Mouse (Mus musculus): Measurements from ENCODE around the gene Samd4b. TPM values are rescaled to one million over a fixed set of nuclear protein-coding genes. Genes with fewer than 3 reads are reported as not detected.

Samd4b gene
- polyA plus RNA-seq, 1 experiment from 2014 or later = 40.7 TPM

DNA sequence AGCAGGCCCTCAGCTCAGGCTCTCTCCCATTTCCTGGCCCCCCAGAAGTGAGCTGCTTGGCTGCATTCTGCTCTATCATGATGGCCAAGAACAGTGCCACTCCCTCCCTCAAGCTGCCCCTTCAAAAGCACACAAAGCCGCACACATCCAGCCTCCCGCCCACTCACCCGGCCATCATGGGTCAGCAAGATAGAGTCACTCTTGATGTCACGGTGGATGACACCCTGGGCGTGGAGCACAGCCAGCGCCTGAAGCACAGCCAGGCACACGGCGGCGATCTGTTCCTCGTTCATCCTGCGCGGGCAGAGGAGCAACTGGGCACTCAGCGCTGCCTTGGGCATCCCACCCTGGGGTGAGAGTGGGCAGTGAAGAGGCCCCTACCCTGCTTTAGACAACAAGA, 35.6 kb downstream of the Samd4b start:
- 96% methylated on average over 13 of the region's 13 CpGs for WGBS
- no peak for DNase-seq (ENCODE audit: low spot score)
- no peak overlapping the region for H3K27ac ChIP-seq (ENCODE audit: low read depth, low read length)
- no peak overlapping the region for H3K4me2 ChIP-seq (ENCODE audit: low read depth, low read length, severe bottlenecking)
- H3K9me3 ChIP-seq (ENCODE audit: control insufficient read depth, low read length) = no peaks in the 10 kb centered on the region
- peaks cover 7% of the 10 kb centered on the region; the same call in 1 of the 2 replicates for H3K36me3 ChIP-seq (ENCODE audit: control insufficient read depth, insufficient read depth, low read length)
- ATAC-seq (replicated peaks; ENCODE audit: low FRiP score) = no peak
- no peaks in the 10 kb centered on the region for H3K27me3 ChIP-seq (ENCODE audit: control insufficient read depth, insufficient read depth, low read length)
- H3K9ac ChIP-seq (ENCODE audit: low read length) = no peak overlapping the region
- no peak overlapping the region for H3K4me3 ChIP-seq (ENCODE audit: low read depth, low read length)
- no peaks in the 10 kb centered on the region for H3K4me1 ChIP-seq (replicated peaks; ENCODE audit: control insufficient read depth, insufficient read depth, low read length)

GRCm38 (mm10) chr7:28561967-28562366, 36.0 kb downstream of the Samd4b start:
- H3K27ac ChIP-seq (ENCODE audit: low read depth, low read length) = no peak overlapping the region
- WGBS = 92% methylated on average over 11 of the region's 11 CpGs
- H3K27me3 ChIP-seq (ENCODE audit: control insufficient read depth, insufficient read depth, low read length) = no peaks in the 10 kb centered on the region
- H3K9ac ChIP-seq (ENCODE audit: low read length) = no peak overlapping the region
- H3K36me3 ChIP-seq (ENCODE audit: control insufficient read depth, insufficient read depth, low read length) = peaks cover 5% of the 10 kb centered on the region; the same call in 1 of the 2 replicates
- no peak for DNase-seq (ENCODE audit: low spot score)
- H3K4me3 ChIP-seq (ENCODE audit: low read depth, low read length) = no peak overlapping the region
- no peak for ATAC-seq (replicated peaks; ENCODE audit: low FRiP score)
- H3K4me1 ChIP-seq (replicated peaks; ENCODE audit: control insufficient read depth, insufficient read depth, low read length) = no peaks in the 10 kb centered on the region
- H3K9me3 ChIP-seq (ENCODE audit: control insufficient read depth, low read length) = no peaks in the 10 kb centered on the region
- H3K4me2 ChIP-seq (ENCODE audit: low read depth, low read length, severe bottlenecking) = no peak overlapping the region

DNA sequence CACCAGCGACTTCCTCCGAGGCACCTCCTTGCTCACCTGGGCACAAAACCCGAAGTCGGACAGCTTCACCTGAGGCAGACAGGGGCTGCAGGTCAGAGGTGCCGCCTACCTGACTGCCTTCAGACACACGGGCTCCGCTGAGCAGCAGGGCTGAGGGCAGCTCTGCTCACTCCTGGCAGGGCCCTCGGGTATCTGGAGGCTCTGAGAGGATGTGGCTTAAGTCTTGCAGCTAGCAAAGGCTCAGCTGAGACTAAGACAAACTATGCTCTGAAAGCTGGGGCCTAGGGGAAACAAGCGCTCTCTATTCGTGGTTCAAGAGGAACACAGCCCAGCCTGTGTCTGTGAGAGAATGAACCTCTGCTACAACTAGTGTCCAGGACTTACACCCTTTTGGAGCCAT, 37.1 kb downstream of the Samd4b start:
- WGBS = 92% methylated on average over 10 of the region's 10 CpGs

DNA sequence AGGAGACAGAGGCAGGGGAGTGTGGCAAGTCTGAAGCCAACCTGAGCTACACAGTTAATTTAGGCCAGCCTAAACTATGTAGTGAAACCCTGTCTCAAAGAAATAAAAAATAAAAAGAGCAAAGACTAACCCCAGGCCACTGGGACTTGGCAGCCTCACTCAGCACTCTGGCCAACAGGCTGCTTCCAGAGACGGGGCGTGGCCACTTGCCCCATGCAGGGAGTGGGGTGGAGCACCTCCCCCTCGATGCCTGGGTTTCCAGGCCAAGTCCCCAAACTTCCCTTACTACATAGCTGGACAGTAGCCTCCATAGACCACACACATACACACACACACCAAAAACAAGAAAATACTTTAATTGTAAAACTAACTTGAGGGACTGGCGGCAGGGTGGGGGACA, 39.5 kb downstream of the Samd4b start:
- H3K27me3 ChIP-seq (ENCODE audit: control insufficient read depth, insufficient read depth, low read length) = no peaks in the 10 kb centered on the region
- H3K4me3 ChIP-seq (ENCODE audit: low read depth, low read length) = no peak overlapping the region
- WGBS = 73% methylated on average over 4 of the region's 4 CpGs
- no peaks in the 10 kb centered on the region for H3K4me1 ChIP-seq (replicated peaks; ENCODE audit: control insufficient read depth, insufficient read depth, low read length)
- H3K9me3 ChIP-seq (ENCODE audit: control insufficient read depth, low read length) = no peaks in the 10 kb centered on the region
- no peak overlapping the region for H3K27ac ChIP-seq (ENCODE audit: low read depth, low read length)
- H3K9ac ChIP-seq (ENCODE audit: low read length) = no peak overlapping the region
- DNase-seq (ENCODE audit: low spot score) = no peak
- no peak overlapping the region for H3K4me2 ChIP-seq (ENCODE audit: low read depth, low read length, severe bottlenecking)
- no peak for ATAC-seq (replicated peaks; ENCODE audit: low FRiP score)
- H3K36me3 ChIP-seq (ENCODE audit: control insufficient read depth, insufficient read depth, low read length) = peaks cover 3% of the 10 kb centered on the region; the same call in 1 of the 2 replicates

More for the DNA sequence above, 37.1 kb downstream of the Samd4b start:
- Histone ChIP-seq H3K9ac (ENCODE audit: low read length) (no peak overlapping the region), H3K27me3 (ENCODE audit: control insufficient read depth, insufficient read depth, low read length) (no peaks in the 10 kb centered on the region), H3K4me1 (replicated peaks; ENCODE audit: control insufficient read depth, insufficient read depth, low read length) (no peaks in the 10 kb centered on the region), H3K36me3 (ENCODE audit: control insufficient read depth, insufficient read depth, low read length) (peaks cover 5% of the 10 kb centered on the region; the same call in 1 of the 2 replicates), H3K4me3 (ENCODE audit: low read depth, low read length) (no peak overlapping the region), H3K4me2 (ENCODE audit: low read depth, low read length, severe bottlenecking) (no peak overlapping the region), H3K9me3 (ENCODE audit: control insufficient read depth, low read length) (no peaks in the 10 kb centered on the region), H3K27ac (ENCODE audit: low read depth, low read length) (no peak overlapping the region)
- no peak for ATAC-seq (replicated peaks; ENCODE audit: low FRiP score)
- DNase-seq (ENCODE audit: low spot score) = no peak

DNA sequence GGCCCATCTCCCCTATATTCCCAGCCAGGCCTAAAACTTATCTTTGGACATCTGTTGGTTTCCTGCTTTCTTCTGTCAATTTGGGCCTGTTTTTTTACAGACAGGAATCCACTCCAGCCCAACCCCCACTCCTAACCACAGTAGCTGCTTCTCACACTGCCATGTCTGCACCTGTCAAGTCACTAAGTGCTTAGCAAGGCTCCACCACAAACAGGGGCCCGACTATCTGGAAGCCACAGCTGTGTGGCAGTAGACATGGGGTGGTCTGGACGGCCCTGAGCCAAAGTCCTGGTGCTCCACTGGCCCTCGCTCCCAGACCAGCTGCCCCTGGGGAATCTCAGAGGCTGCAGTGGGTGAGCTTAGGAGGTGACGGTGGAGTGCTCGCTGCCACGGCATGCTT, 40.2 kb downstream of the Samd4b start:
- H3K27me3 ChIP-seq (ENCODE audit: control insufficient read depth, insufficient read depth, low read length) = no peaks in the 10 kb centered on the region
- no peak overlapping the region for H3K4me2 ChIP-seq (ENCODE audit: low read depth, low read length, severe bottlenecking)
- H3K36me3 ChIP-seq (ENCODE audit: control insufficient read depth, insufficient read depth, low read length) = peaks cover 3% of the 10 kb centered on the region; the same call in 1 of the 2 replicates
- no peaks in the 10 kb centered on the region for H3K9me3 ChIP-seq (ENCODE audit: control insufficient read depth, low read length)
- H3K9ac ChIP-seq (ENCODE audit: low read length) = no peak overlapping the region
- H3K27ac ChIP-seq (ENCODE audit: low read depth, low read length) = no peak overlapping the region
- H3K4me1 ChIP-seq (replicated peaks; ENCODE audit: control insufficient read depth, insufficient read depth, low read length) = no peaks in the 10 kb centered on the region
- no peak overlapping the region for H3K4me3 ChIP-seq (ENCODE audit: low read depth, low read length)
- ATAC-seq (replicated peaks; ENCODE audit: low FRiP score) = no peak
- DNase-seq (ENCODE audit: low spot score) = no peak
- WGBS = 91% methylated on average over 6 of the region's 6 CpGs

GRCm38 (mm10) chr7:28557069-28557468, 40.9 kb downstream of the Samd4b start:
- H3K36me3 ChIP-seq (ENCODE audit: control insufficient read depth, insufficient read depth, low read length) = peaks cover 3% of the 10 kb centered on the region; the same call in 1 of the 2 replicates
- WGBS = 82% methylated on average over 5 of the region's 5 CpGs
- no peak overlapping the region for H3K27ac ChIP-seq (ENCODE audit: low read depth, low read length)
- ATAC-seq (replicated peaks; ENCODE audit: low FRiP score) (no peak), DNase-seq (ENCODE audit: low spot score) (no peak)
- no peak overlapping the region for H3K4me3 ChIP-seq (ENCODE audit: low read depth, low read length)
- no peak overlapping the region for H3K4me2 ChIP-seq (ENCODE audit: low read depth, low read length, severe bottlenecking)
- H3K4me1 ChIP-seq (replicated peaks; ENCODE audit: control insufficient read depth, insufficient read depth, low read length) = no peaks in the 10 kb centered on the region
- no peaks in the 10 kb centered on the region for H3K27me3 ChIP-seq (ENCODE audit: control insufficient read depth, insufficient read depth, low read length)
- H3K9ac ChIP-seq (ENCODE audit: low read length) = no peak overlapping the region
- H3K9me3 ChIP-seq (ENCODE audit: control insufficient read depth, low read length) = no peaks in the 10 kb centered on the region

- no peak for ATAC-seq (replicated peaks; ENCODE audit: low FRiP score)
Measured at GRCm38 (mm10) chr7:28555939-28556535, 41.9 kb downstream of the Samd4b start.

DNA sequence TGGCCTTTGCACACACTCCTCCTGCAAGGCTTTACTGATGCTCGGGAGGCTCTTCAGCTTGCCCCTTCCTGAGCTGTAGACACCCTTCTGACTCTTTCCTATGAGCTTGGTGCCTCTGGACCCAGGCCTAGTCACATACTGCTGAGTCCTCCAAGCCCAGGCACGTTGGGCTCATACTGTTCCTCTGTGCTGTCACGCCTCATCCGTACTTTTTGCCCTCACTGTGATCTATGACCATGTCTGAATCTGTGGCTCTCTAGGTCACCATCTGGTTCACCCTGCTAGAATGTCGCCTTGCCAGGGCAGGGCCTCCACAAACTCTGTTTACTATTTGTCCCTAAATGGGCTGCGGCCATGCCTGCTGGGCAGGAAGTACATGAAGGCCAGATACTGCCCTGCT, 44.9 kb downstream of the Samd4b start:
- Histone ChIP-seq H3K27ac (ENCODE audit: low read depth, low read length) (no peak overlapping the region), H3K36me3 (ENCODE audit: control insufficient read depth, insufficient read depth, low read length) (no peaks in the 10 kb centered on the region), H3K9me3 (ENCODE audit: control insufficient read depth, low read length) (no peaks in the 10 kb centered on the region), H3K4me2 (ENCODE audit: low read depth, low read length, severe bottlenecking) (no peak overlapping the region), H3K4me1 (replicated peaks; ENCODE audit: control insufficient read depth, insufficient read depth, low read length) (no peaks in the 10 kb centered on the region), H3K9ac (ENCODE audit: low read length) (no peak overlapping the region), H3K27me3 (ENCODE audit: control insufficient read depth, insufficient read depth, low read length) (no peaks in the 10 kb centered on the region), H3K4me3 (ENCODE audit: low read depth, low read length) (no peak overlapping the region)
- 87% methylated on average over 6 of the region's 6 CpGs for WGBS
- no peak for DNase-seq (ENCODE audit: low spot score)
- ATAC-seq (replicated peaks; ENCODE audit: low FRiP score) = no peak

More at GRCm38 (mm10) chr7:28555939-28556535, 41.9 kb downstream of the Samd4b start:
- no peaks in the 10 kb centered on the region for H3K27me3 ChIP-seq (ENCODE audit: control insufficient read depth, insufficient read depth, low read length)
- no peak overlapping the region for H3K4me3 ChIP-seq (ENCODE audit: low read depth, low read length)
- H3K4me1 ChIP-seq (replicated peaks; ENCODE audit: control insufficient read depth, insufficient read depth, low read length) = no peaks in the 10 kb centered on the region
- no peaks in the 10 kb centered on the region for H3K9me3 ChIP-seq (ENCODE audit: control insufficient read depth, low read length)
- no peak for DNase-seq (ENCODE audit: low spot score)
- no peak overlapping the region for H3K9ac ChIP-seq (ENCODE audit: low read length)
- H3K36me3 ChIP-seq (ENCODE audit: control insufficient read depth, insufficient read depth, low read length) = peaks cover 3% of the 10 kb centered on the region; the same call in 1 of the 2 replicates
- H3K4me2 ChIP-seq (ENCODE audit: low read depth, low read length, severe bottlenecking) = no peak overlapping the region
- 14% methylated on average over 5 of the region's 5 CpGs for WGBS
- no peak overlapping the region for H3K27ac ChIP-seq (ENCODE audit: low read depth, low read length)

GRCm38 (mm10) chr7:28547628-28548027, 50.3 kb downstream of the Samd4b start:
- WGBS = 72% methylated on average over 7 of the region's 7 CpGs
- DNase-seq (ENCODE audit: low spot score) = no peak
- Histone ChIP-seq H3K36me3 (ENCODE audit: control insufficient read depth, insufficient read depth, low read length) (no peaks in the 10 kb centered on the region), H3K4me3 (ENCODE audit: low read depth, low read length) (no peak overlapping the region), H3K4me2 (ENCODE audit: low read depth, low read length, severe bottlenecking) (no peak overlapping the region), H3K27ac (ENCODE audit: low read depth, low read length) (no peak overlapping the region), H3K27me3 (ENCODE audit: control insufficient read depth, insufficient read depth, low read length) (peaks cover 30% of the 10 kb centered on the region), H3K9me3 (ENCODE audit: control insufficient read depth, low read length) (no peaks in the 10 kb centered on the region), H3K9ac (ENCODE audit: low read length) (no peak overlapping the region), H3K4me1 (replicated peaks; ENCODE audit: control insufficient read depth, insufficient read depth, low read length) (peaks cover 4% of the 10 kb centered on the region)
- ATAC-seq (replicated peaks; ENCODE audit: low FRiP score) = no peak

All from forebrain, embryonic 11.5 days (tissue).